Mouse (Mus musculus) thymus, adult 2 months (tissue): Measurements from ENCODE around the gene Hist1h2be.

Experiments
- CTCF ChIP-seq: fragments of 200-500 bp; IDR thresholded peaks from 2 replicates; pipeline ENCODE4 v1.5.1; 2012; ENCODE audit warnings: mild to moderate bottlenecking, control low read depth, low read length, moderate library complexity, borderline replicate concordance; ENCODE audit not compliant: control insufficient read depth, poor library complexity, insufficient read depth; ENCODE audit errors: extremely low read depth
- POLR2A ChIP-seq: fragments of 200-500 bp; IDR thresholded peaks from 2 replicates; pipeline ENCODE4 v1.6.1; 2012; ENCODE audit warnings: mild to moderate bottlenecking, low read length, control low read depth, moderate library complexity; ENCODE audit not compliant: control insufficient read depth, poor library complexity, insufficient read depth; ENCODE audit errors: extremely low read depth

- TF ChIP-seq CTCF (no peak), POLR2A (no peak)
Measured at GRCm38 (mm10) chr13:23546694-23547093, 74.2 kb downstream of the Hist1h2be start.
